Mouse (Mus musculus) lung, adult 2 months (tissue): ENCODE results near the gene Ddx20.

Source experiments
- CTCF ChIP-seq: fragments of 200-500 bp; IDR thresholded peaks from 2 replicates; pipeline ENCODE4 v1.5.1; 2011; ENCODE audit warnings: mild to moderate bottlenecking, low read length, control low read depth; ENCODE audit not compliant: insufficient read depth
- POLR2A ChIP-seq: fragments of 200-500 bp; IDR thresholded peaks from 2 replicates; pipeline ENCODE4 v1.6.1; 2011; ENCODE audit warnings: low read depth, mild to moderate bottlenecking, control low read depth, low read length, borderline replicate concordance; ENCODE audit errors: extremely low read depth

GRCm38 (mm10) chr3:105717856-105718555 is 30.6 kb upstream of the Ddx20 start:
- TF ChIP-seq POLR2A (no peak), CTCF (no peak)
